Mouse (Mus musculus) ES-Bruce4 (cell line): ENCODE results near the gene Smad3.

Source experiments
- CTCF ChIP-seq: IDR thresholded peaks from one replicate; pipeline ENCODE4 v1.8.1; 2011; ENCODE audit warnings: low read depth, low read length
- POLR2A ChIP-seq: IDR thresholded peaks from one replicate; pipeline ENCODE4 v1.8.1; 2011; ENCODE audit warnings: low read length; ENCODE audit not compliant: insufficient read depth

DNA sequence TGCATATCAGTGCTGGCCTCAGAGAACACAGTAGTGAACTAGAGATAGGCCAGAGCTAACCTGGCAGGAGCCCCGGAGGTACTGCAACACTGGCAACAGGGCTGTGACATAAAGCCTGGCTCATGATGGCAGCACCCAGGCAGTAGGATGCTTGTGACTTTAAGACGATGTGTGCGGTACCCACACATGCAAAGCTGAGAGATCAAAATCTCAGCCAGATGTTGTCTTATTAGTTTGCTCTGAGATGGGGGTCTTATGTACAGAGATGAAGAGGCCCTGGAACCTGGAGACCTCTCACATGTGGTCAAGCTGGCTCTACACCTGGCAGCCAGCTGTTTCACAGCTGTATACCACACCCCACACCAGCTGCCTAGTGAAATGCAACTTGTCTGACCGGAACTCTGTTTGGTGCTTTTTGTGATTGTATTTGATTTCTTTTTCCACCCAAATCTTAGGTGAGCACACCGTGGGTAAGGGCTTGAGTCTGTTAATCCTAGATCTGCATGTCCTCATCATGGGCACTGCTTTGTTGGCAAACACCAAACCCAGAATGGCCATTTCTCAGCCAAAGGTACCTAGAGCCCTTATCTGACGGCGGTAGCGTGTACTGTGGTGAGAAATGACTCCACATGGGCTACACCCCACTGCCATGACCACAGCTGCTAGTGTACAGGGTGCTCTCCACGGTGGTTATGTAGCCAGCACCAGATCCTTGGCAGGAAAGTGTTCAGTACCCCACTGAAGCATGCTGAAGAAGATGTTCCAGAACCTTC lies 49.8 kb downstream of the Smad3 start:
- no peak for TF ChIP-seq POLR2A
- TF ChIP-seq CTCF, result no peak
